Mouse (Mus musculus): ENCODE measurements around the gene Mgat2. TPM values are rescaled to one million over a fixed set of nuclear protein-coding genes. Genes with fewer than 3 reads are reported as not detected.

Gene Mgat2
- polyA plus RNA-seq, 1 experiment: 24.8 TPM

GRCm38 (mm10) chr12:69175975-69176374, 8.0 kb upstream of the Mgat2 start:
- Histone ChIP-seq H3K9me3 (replicated peaks; ENCODE audit: control insufficient read depth, insufficient read depth, low read length, poor library complexity, severe bottlenecking) (no peaks in the 10 kb centered on the region), H3K27ac (ENCODE audit: insufficient read depth, low read length) (no peak overlapping the region), H3K4me1 (ENCODE audit: control insufficient read depth, insufficient read depth, low read length) (no peaks in the 10 kb centered on the region), H3K27me3 (ENCODE audit: control insufficient read depth, insufficient read depth, low read length, poor library complexity, severe bottlenecking) (no peaks in the 10 kb centered on the region), H3K4me3 (ENCODE audit: low read depth, low read length) (no peak overlapping the region), H3K36me3 (ENCODE audit: control insufficient read depth, insufficient read depth, low read length, poor library complexity, severe bottlenecking) (peaks cover 7% of the 10 kb centered on the region), H3K9ac (ENCODE audit: low read depth, poor library complexity, severe bottlenecking) (no peak overlapping the region)
- no peak for TF ChIP-seq POLR2A (IDR thresholded peaks at IDR 0.05; ENCODE audit: insufficient read depth, low read length)
- TF ChIP-seq CTCF (IDR thresholded peaks at IDR 0.05; ENCODE audit: low read depth, low read length): no peak
- TF ChIP-seq EP300 (IDR thresholded peaks at IDR 0.05; ENCODE audit: insufficient read depth, low read depth, low read length): no peak

GRCm38 (mm10) chr12:69177526-69177925, 6.4 kb upstream of the Mgat2 start:
- Histone ChIP-seq H3K27ac (ENCODE audit: insufficient read depth, low read length) (no peak overlapping the region), H3K27me3 (ENCODE audit: control insufficient read depth, insufficient read depth, low read length, poor library complexity, severe bottlenecking) (no peaks in the 10 kb centered on the region), H3K9ac (ENCODE audit: low read depth, poor library complexity, severe bottlenecking) (no peak overlapping the region), H3K4me3 (ENCODE audit: low read depth, low read length) (no peak overlapping the region), H3K9me3 (replicated peaks; ENCODE audit: control insufficient read depth, insufficient read depth, low read length, poor library complexity, severe bottlenecking) (no peaks in the 10 kb centered on the region), H3K36me3 (ENCODE audit: control insufficient read depth, insufficient read depth, low read length, poor library complexity, severe bottlenecking) (peaks cover 15% of the 10 kb centered on the region), H3K4me1 (ENCODE audit: control insufficient read depth, insufficient read depth, low read length) (no peaks in the 10 kb centered on the region)
- TF ChIP-seq CTCF (IDR thresholded peaks at IDR 0.05; ENCODE audit: low read depth, low read length): no peak

GRCm38 (mm10) chr12:69179371-69179770, 4.6 kb upstream of the Mgat2 start:
- Histone ChIP-seq H3K27me3 (ENCODE audit: control insufficient read depth, insufficient read depth, low read length, poor library complexity, severe bottlenecking) (no peaks in the 10 kb centered on the region), H3K9ac (ENCODE audit: low read depth, poor library complexity, severe bottlenecking) (peak overlapping the region; percentile 30; the same call in 1 of the 2 replicates), H3K36me3 (ENCODE audit: control insufficient read depth, insufficient read depth, low read length, poor library complexity, severe bottlenecking) (peaks cover 15% of the 10 kb centered on the region), H3K9me3 (replicated peaks; ENCODE audit: control insufficient read depth, insufficient read depth, low read length, poor library complexity, severe bottlenecking) (no peaks in the 10 kb centered on the region), H3K4me3 (ENCODE audit: low read depth, low read length) (no peak overlapping the region), H3K4me1 (ENCODE audit: control insufficient read depth, insufficient read depth, low read length) (no peaks in the 10 kb centered on the region), H3K27ac (ENCODE audit: insufficient read depth, low read length) (no peak overlapping the region)
- TF ChIP-seq EP300 (IDR thresholded peaks at IDR 0.05; ENCODE audit: insufficient read depth, low read depth, low read length) (no peak), CTCF (IDR thresholded peaks at IDR 0.05; ENCODE audit: low read depth, low read length) (no peak), POLR2A (IDR thresholded peaks at IDR 0.05; ENCODE audit: insufficient read depth, low read length) (no peak)

GRCm38 (mm10) chr12:69181800-69182199, 2.2 kb upstream of the Mgat2 start:
- TF ChIP-seq EP300 (IDR thresholded peaks at IDR 0.05; ENCODE audit: insufficient read depth, low read depth, low read length): no peak
- no peak overlapping the region for H3K4me3 ChIP-seq (ENCODE audit: low read depth, low read length)
- peaks cover 13% of the 10 kb centered on the region for H3K36me3 ChIP-seq (ENCODE audit: control insufficient read depth, insufficient read depth, low read length, poor library complexity, severe bottlenecking)

GRCm38 (mm10) chr12:69184342-69185295, 662 bp downstream of the Mgat2 start:
- no peaks in the 10 kb centered on the region for H3K4me1 ChIP-seq (ENCODE audit: control insufficient read depth, insufficient read depth, low read length)
- peak overlapping the region; percentile 84 for H3K9ac ChIP-seq (ENCODE audit: low read depth, poor library complexity, severe bottlenecking)
- H3K36me3 ChIP-seq (ENCODE audit: control insufficient read depth, insufficient read depth, low read length, poor library complexity, severe bottlenecking): peaks cover 23% of the 10 kb centered on the region
- H3K4me3 ChIP-seq (ENCODE audit: low read depth, low read length): peak overlapping the region; percentile 84
- H3K27ac ChIP-seq (ENCODE audit: insufficient read depth, low read length): peak overlapping the region; percentile 46; the same call in 1 of the 2 replicates
- H3K27me3 ChIP-seq (ENCODE audit: control insufficient read depth, insufficient read depth, low read length, poor library complexity, severe bottlenecking): no peaks in the 10 kb centered on the region
- no peak for TF ChIP-seq POLR2A (IDR thresholded peaks at IDR 0.05; ENCODE audit: insufficient read depth, low read length)
- TF ChIP-seq EP300 (IDR thresholded peaks at IDR 0.05; ENCODE audit: insufficient read depth, low read depth, low read length): no peak
- no peak for TF ChIP-seq CTCF (IDR thresholded peaks at IDR 0.05; ENCODE audit: low read depth, low read length)
- H3K9me3 ChIP-seq (replicated peaks; ENCODE audit: control insufficient read depth, insufficient read depth, low read length, poor library complexity, severe bottlenecking): no peaks in the 10 kb centered on the region

More at GRCm38 (mm10) chr12:69181800-69182199, 2.2 kb upstream of the Mgat2 start:
- no peaks in the 10 kb centered on the region for H3K27me3 ChIP-seq (ENCODE audit: control insufficient read depth, insufficient read depth, low read length, poor library complexity, severe bottlenecking)
- H3K9me3 ChIP-seq (replicated peaks; ENCODE audit: control insufficient read depth, insufficient read depth, low read length, poor library complexity, severe bottlenecking): no peaks in the 10 kb centered on the region
- no peak overlapping the region for H3K27ac ChIP-seq (ENCODE audit: insufficient read depth, low read length)
- H3K4me1 ChIP-seq (ENCODE audit: control insufficient read depth, insufficient read depth, low read length): no peaks in the 10 kb centered on the region
- H3K9ac ChIP-seq (ENCODE audit: low read depth, poor library complexity, severe bottlenecking): no peak overlapping the region

- Histone ChIP-seq H3K4me3 (ENCODE audit: low read depth, low read length) (peak overlapping the region; percentile 84), H3K4me1 (ENCODE audit: control insufficient read depth, insufficient read depth, low read length) (no peaks in the 10 kb centered on the region), H3K27ac (ENCODE audit: insufficient read depth, low read length) (no peak overlapping the region), H3K27me3 (ENCODE audit: control insufficient read depth, insufficient read depth, low read length, poor library complexity, severe bottlenecking) (no peaks in the 10 kb centered on the region), H3K9me3 (replicated peaks; ENCODE audit: control insufficient read depth, insufficient read depth, low read length, poor library complexity, severe bottlenecking) (no peaks in the 10 kb centered on the region), H3K36me3 (ENCODE audit: control insufficient read depth, insufficient read depth, low read length, poor library complexity, severe bottlenecking) (peaks cover 31% of the 10 kb centered on the region), H3K9ac (ENCODE audit: low read depth, poor library complexity, severe bottlenecking) (peak overlapping the region; percentile 84)
- TF ChIP-seq CTCF (IDR thresholded peaks at IDR 0.05; ENCODE audit: low read depth, low read length) (no peak), EP300 (IDR thresholded peaks at IDR 0.05; ENCODE audit: insufficient read depth, low read depth, low read length) (no peak), POLR2A (IDR thresholded peaks at IDR 0.05; ENCODE audit: insufficient read depth, low read length) (no peak)
Measured at GRCm38 (mm10) chr12:69185371-69185770, 1.4 kb downstream of the Mgat2 start.
